Mouse (Mus musculus): ENCODE results near the gene Gria2. TPM values are rescaled to one million over a fixed set of nuclear protein-coding genes. Genes with fewer than 3 reads are reported as not detected.

Gria2 gene
- polyA plus RNA-seq, 1 experiment from 2014 or later: 186 TPM

DNA sequence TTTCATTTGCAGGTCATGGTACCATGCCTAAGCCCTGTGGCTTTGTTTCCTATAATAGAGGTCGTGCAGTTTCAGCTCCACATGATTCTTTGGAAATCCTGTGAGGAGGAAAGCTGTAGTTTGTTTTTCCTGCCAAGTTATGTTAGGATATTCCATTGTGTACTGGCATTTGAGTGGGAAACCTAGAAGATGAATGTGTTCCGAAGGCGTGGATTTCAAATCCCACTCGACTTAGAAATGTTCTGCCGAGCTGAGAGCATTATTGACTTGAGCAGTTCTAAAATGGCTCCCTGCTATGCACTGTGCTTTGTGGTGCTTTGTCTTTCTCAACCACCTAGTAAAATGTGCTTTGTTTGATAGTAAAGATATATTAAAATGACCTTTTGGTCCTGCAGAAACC is 150.4 kb downstream of the Gria2 start:
- ATAC-seq: no peak
- Histone ChIP-seq H3K9ac (ENCODE audit: low read depth, low read length) (no peak overlapping the region), H3K4me2 (ENCODE audit: low read length) (no peak overlapping the region), H3K36me3 (ENCODE audit: control insufficient read depth, insufficient read depth, low read length) (no peaks in the 10 kb centered on the region), H3K27ac (ENCODE audit: low read depth, low read length) (no peak overlapping the region), H3K4me1 (ENCODE audit: control insufficient read depth, insufficient read depth, low read depth, low read length) (no peaks in the 10 kb centered on the region), H3K9me3 (ENCODE audit: control insufficient read depth, low read length) (no peaks in the 10 kb centered on the region), H3K4me3 (ENCODE audit: low read length) (no peak overlapping the region), H3K27me3 (replicated peaks; ENCODE audit: control insufficient read depth, insufficient read depth, low read length) (no peaks in the 10 kb centered on the region)
- WGBS: 39% methylated on average over 5 of the region's 5 CpGs

Small RNA genes lying within 50 kb of the gene (microRNA-seq; reads per million reads assigned to microRNA genes)
- gene Gm25749: 0.62 reads per million

Other genes with a start within 250 kb of the Gria2 start
- 53.7 and 73.3 TPM in 2 replicates for gene Glrb, start 110.8 kb upstream of the Gria2 start, polyA plus RNA-seq (2015; fragmentation: Nextera tagmentation; extraction: Ambion mirVana)
- 6.7 and 7.2 TPM in 2 replicates for gene Pdgfc, start 233.6 kb upstream of the Gria2 start, polyA plus RNA-seq (2015; fragmentation: Nextera tagmentation; extraction: Ambion mirVana)